Mouse (Mus musculus) E14TG2a.4 (cell line): ENCODE measurements around the gene Zbtb22.

ENCODE experiments used
- H3K27me3 ChIP-seq: 2 replicates; pipeline ENCODE4 v1.6.1; 2014; ENCODE audit warnings: low read length, control low read depth; ENCODE audit not compliant: insufficient read depth
- H3K36me3 ChIP-seq: 2 replicates; pipeline ENCODE4 v1.6.1; 2014; ENCODE audit warnings: low read length, control low read depth; ENCODE audit not compliant: insufficient read depth
- H3K4me1 ChIP-seq: replicated peaks from 2 replicates; pipeline ENCODE4 v1.6.1; 2014; ENCODE audit warnings: low read depth, low read length, control low read depth
- H3K4me3 ChIP-seq: replicated peaks from 2 replicates; pipeline ENCODE4 v1.5.1; 2014; ENCODE audit warnings: mild to moderate bottlenecking, low read length
- H3K9me3 ChIP-seq: 2 replicates; pipeline ENCODE4 v1.6.1; 2014; ENCODE audit warnings: low read length, control low read depth
- CTCF ChIP-seq: conservative IDR thresholded peaks from 2 replicates; pipeline ENCODE4 v1.5.1; 2014; ENCODE audit warnings: low read length
- NANOG ChIP-seq: IDR thresholded peaks from 2 replicates; pipeline ENCODE4 v1.6.1; 2014; ENCODE audit warnings: borderline replicate concordance, low read length, mixed read lengths
- POU5F1 ChIP-seq: IDR thresholded peaks from 2 replicates; pipeline ENCODE4 v1.6.1; 2014; ENCODE audit warnings: low read length, borderline replicate concordance

Gene Zbtb22

DNA sequence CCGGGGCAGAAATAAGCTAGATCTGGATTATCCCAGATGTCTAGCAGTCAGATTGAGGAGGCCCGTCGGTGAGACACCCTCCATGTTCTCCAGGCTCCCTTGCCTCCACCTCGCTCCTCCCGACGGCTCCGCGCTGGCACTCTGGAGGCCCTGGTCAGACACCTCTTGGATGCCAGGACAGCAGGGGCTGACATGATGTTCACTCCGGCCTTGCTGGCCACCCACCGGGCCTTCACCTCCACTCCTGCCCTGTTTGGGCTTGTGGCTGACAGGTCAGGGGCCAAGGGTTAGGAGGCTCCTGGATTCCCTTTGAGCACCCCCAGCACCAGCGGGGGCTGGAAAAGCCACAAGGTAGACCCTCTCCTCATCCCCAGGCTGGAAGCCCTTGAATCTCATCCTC lies 16.2 kb downstream of the Zbtb22 start:
- peaks cover 72% of the 10 kb centered on the region for H3K4me1 ChIP-seq
- H3K4me3 ChIP-seq, result peak overlapping the region; percentile 97; the same call in 1 of the 2 replicates
- no peaks in the 10 kb centered on the region for H3K9me3 ChIP-seq
- TF ChIP-seq NANOG, result no peak
- TF ChIP-seq POU5F1, result no peak
- TF ChIP-seq CTCF, result no peak
- peaks cover 66% of the 10 kb centered on the region for H3K36me3 ChIP-seq
- no peaks in the 10 kb centered on the region for H3K27me3 ChIP-seq

- H3K27me3 ChIP-seq, result no peaks in the 10 kb centered on the region
- TF ChIP-seq POU5F1, result no peak
- TF ChIP-seq CTCF, result no peak
- no peak for TF ChIP-seq NANOG
- H3K36me3 ChIP-seq, result peaks cover 66% of the 10 kb centered on the region
- peak overlapping the region; percentile 97 for H3K4me3 ChIP-seq
- H3K4me1 ChIP-seq, result peaks cover 77% of the 10 kb centered on the region
- H3K9me3 ChIP-seq, result no peaks in the 10 kb centered on the region
Observed at GRCm38 (mm10) chr17:33932448-33932847, 16.7 kb downstream of the Zbtb22 start.

- Histone ChIP-seq H3K27me3 (no peaks in the 10 kb centered on the region), H3K4me1 (peaks cover 77% of the 10 kb centered on the region), H3K9me3 (no peaks in the 10 kb centered on the region), H3K4me3 (peak overlapping the region; percentile 97), H3K36me3 (peaks cover 65% of the 10 kb centered on the region)
- TF ChIP-seq CTCF (no peak), POU5F1 (no peak), NANOG (no peak)
Observed at GRCm38 (mm10) chr17:33932970-33933369, 17.3 kb downstream of the Zbtb22 start.

DNA sequence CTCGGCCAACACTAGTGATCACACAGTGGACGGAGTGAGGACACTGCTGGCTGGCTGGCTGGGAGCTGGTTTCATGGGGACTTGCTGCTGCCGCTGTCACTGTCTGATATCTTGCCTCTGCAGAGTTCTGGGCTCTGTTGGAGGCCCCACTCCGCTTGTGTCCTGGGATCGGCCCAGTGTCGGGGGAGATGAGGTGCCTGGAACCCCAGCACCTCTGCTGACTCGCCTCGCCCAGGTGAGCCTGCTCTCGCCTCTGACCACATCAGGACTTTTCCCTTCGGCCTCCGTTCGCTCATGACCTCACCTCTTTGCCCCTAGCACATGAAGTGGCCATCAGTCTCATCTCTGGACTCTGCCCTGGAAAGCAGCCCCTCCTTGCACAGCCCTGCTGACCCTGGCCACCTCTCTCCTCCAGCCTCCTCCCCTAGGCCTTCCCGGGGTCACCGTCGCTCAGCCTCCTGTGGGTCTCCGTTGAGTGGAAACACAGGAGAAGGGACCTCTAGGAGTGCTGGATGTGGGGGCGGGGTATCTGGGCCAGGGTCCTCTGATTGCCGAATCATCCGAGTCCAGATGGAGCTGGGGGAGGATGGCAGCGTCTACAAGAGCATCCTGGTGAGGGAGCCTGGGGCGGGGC lies 19.8 kb downstream of the Zbtb22 start:
- H3K27me3 ChIP-seq, result no peaks in the 10 kb centered on the region
- no peaks in the 10 kb centered on the region for H3K9me3 ChIP-seq
- peaks cover 84% of the 10 kb centered on the region for H3K4me1 ChIP-seq
- TF ChIP-seq CTCF, result no peak
- no peak for TF ChIP-seq POU5F1
- TF ChIP-seq NANOG, result no peak
- peak overlapping the region; percentile 56 for H3K4me3 ChIP-seq
- H3K36me3 ChIP-seq, result peaks cover 72% of the 10 kb centered on the region

- H3K4me3 ChIP-seq, result 0 out of 2 replicates have a peak overlapping the region, but pooled peaks have one; percentile 1
- H3K4me1 ChIP-seq, result peaks cover 81% of the 10 kb centered on the region
- H3K9me3 ChIP-seq, result no peaks in the 10 kb centered on the region
- peaks cover 78% of the 10 kb centered on the region for H3K36me3 ChIP-seq
- H3K27me3 ChIP-seq, result no peaks in the 10 kb centered on the region
- TF ChIP-seq CTCF (no peak), NANOG (no peak), POU5F1 (no peak)
Observed at GRCm38 (mm10) chr17:33936993-33937392, 21.3 kb downstream of the Zbtb22 start.

GRCm38 (mm10) chr17:33938783-33939182 lies 23.1 kb downstream of the Zbtb22 start:
- Histone ChIP-seq H3K36me3 (peaks cover 78% of the 10 kb centered on the region), H3K4me3 (peak overlapping the region; percentile 99), H3K4me1 (peaks cover 77% of the 10 kb centered on the region), H3K9me3 (no peaks in the 10 kb centered on the region), H3K27me3 (no peaks in the 10 kb centered on the region)
- no peak for TF ChIP-seq NANOG
- no peak for TF ChIP-seq POU5F1
- TF ChIP-seq CTCF, result no peak

DNA sequence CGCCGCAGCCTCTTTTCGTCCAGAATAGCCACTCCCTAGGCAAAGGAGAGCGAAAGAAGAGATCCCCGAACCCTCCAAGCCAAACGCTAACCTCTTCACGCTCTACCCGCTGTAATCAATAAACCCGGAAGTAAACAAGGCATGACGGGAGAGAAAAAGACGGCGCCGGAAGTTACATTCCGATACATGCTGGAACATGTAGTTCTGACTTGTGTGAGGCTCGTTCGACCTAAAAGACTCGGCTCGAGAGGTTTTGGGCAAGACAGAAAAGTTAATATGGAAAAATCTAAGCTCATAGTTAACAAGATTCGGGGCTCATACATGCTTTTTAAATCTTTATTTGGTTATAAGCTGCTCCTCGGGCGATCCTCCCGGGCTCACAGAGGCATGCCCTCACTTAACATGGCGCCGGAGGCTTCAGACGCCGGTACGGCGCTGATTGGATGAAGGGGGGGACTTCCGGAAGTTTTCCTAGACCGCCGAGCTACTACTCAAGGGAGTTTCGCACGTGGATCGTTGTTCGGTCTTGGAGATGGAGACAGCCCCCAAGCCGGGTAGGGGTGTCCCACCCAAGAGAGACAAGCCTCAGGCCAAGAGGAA lies 24.6 kb downstream of the Zbtb22 start, which contains the start of the genes Pfdn6 and Wdr46:
TSS of gene Pfdn6 (minus strand) at position 138 of the 600 bp plus-strand sequence.
TSS of gene Wdr46 (plus strand) at position 455 of the 600 bp plus-strand sequence.
- Histone ChIP-seq H3K36me3 (peaks cover 78% of the 10 kb centered on the region), H3K9me3 (no peaks in the 10 kb centered on the region), H3K4me1 (peaks cover 66% of the 10 kb centered on the region), H3K27me3 (no peaks in the 10 kb centered on the region), H3K4me3 (peak within 1 kb of the TSS; percentile 99)
- TF ChIP-seq POU5F1, result no peak
- TF ChIP-seq CTCF, result no peak
- no peak for TF ChIP-seq NANOG

DNA sequence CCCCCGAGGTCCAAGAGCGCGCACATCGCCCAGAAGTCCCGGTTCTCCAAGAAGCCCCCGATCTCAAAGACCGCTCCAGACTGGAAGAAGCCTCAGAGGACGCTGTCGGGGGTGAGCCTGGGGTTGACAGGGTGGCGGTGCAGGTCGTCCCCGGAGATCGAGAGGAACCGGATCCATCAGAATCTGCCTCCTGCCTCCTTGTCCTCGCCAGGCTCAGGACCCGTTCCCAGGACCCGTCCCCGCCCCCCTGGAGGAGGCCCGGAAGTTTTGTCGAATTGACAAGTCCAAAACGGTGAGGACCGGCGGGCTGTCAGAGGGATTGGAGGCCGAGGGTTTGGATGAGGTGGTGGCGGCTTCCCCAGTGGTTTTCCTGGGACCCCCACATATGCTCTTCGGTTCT lies 25.3 kb downstream of the Zbtb22 start:
- Histone ChIP-seq H3K27me3 (no peaks in the 10 kb centered on the region), H3K9me3 (no peaks in the 10 kb centered on the region), H3K4me1 (peaks cover 59% of the 10 kb centered on the region), H3K4me3 (peak overlapping the region; percentile 99), H3K36me3 (peaks cover 78% of the 10 kb centered on the region)
- TF ChIP-seq POU5F1 (no peak), CTCF (no peak), NANOG (no peak)
